Mouse (Mus musculus) hindbrain, embryonic 11.5 days (tissue): ENCODE data around the gene Nrip1. TPM values are rescaled to one million over a fixed set of nuclear protein-coding genes. Genes with fewer than 3 reads are reported as not detected.

Source experiments
- ATAC-seq: fragments of 200-750 bp; cut with Nextera tagmentation; 2 replicates; pipeline ENCODE4 v1.8.0; 2017; ENCODE audit warnings: mild to moderate bottlenecking, moderate TSS enrichment, moderate library complexity; ENCODE audit not compliant: low FRiP score
- DNase-seq: peaks from one replicate; pipeline ENCODE4 v3.0.0-alpha.2; 2015; ENCODE audit warnings: low spot score
- H3K27ac ChIP-seq: fragments of 300-500 bp; sonication (generic); 2 replicates; pipeline ENCODE4 v1.5.1; 2014; ENCODE audit warnings: mild to moderate bottlenecking, low read depth, low read length
- H3K27me3 ChIP-seq: fragments of 300-500 bp; sonication (generic); 2 replicates; pipeline ENCODE4 v1.6.1; 2014; ENCODE audit warnings: mild to moderate bottlenecking, low read length, moderate library complexity, mixed read lengths; ENCODE audit not compliant: control insufficient read depth, insufficient read depth
- H3K36me3 ChIP-seq: fragments of 300-500 bp; sonication (generic); 2 replicates; pipeline ENCODE4 v1.6.1; 2014; ENCODE audit warnings: mild to moderate bottlenecking, low read length, moderate library complexity, mixed read lengths; ENCODE audit not compliant: control insufficient read depth, insufficient read depth
- H3K4me1 ChIP-seq: fragments of 300-500 bp; sonication (generic); replicated peaks from 2 replicates; pipeline ENCODE4 v1.6.1; 2014; ENCODE audit warnings: low read length, mixed read lengths; ENCODE audit not compliant: control insufficient read depth, insufficient read depth
- H3K4me2 ChIP-seq: fragments of 300-500 bp; sonication (generic); replicated peaks from 2 replicates; pipeline ENCODE4 v1.6.1; 2014; ENCODE audit warnings: mild to moderate bottlenecking, low read depth, low read length
- H3K4me3 ChIP-seq: fragments of 300-500 bp; sonication (generic); 2 replicates; pipeline ENCODE4 v1.5.1; 2014; ENCODE audit warnings: low read depth, low read length
- H3K9ac ChIP-seq: fragments of 300-500 bp; sonication (generic); 2 replicates; pipeline ENCODE4 v1.6.1; 2014; ENCODE audit warnings: low read depth, low read length
- H3K9me3 ChIP-seq: fragments of 300-500 bp; sonication (generic); 2 replicates; pipeline ENCODE4 v1.6.1; 2016; ENCODE audit warnings: low read length; ENCODE audit not compliant: control insufficient read depth
- WGBS: fragments of 180-500 bp; shearing (Covaris S2); extraction: QIAGEN DNeasy Blood & Tissue Kit; methylation state at CpG from one replicate; pipeline ENCODE4 v1.1.7; 2014; 5-methylcytosine and 5-hydroxymethylcytosine counted together
- polyA plus RNA-seq: library from polyadenylated mRNA; unstranded; fragments of >200 nt; fragmentation: Nextera tagmentation; extraction: Ambion mirVana; gene quantifications from 2 replicates; pipeline ENCODE4 v1.2.1, GENCODE M21; 2014

Gene Nrip1
- polyA plus RNA-seq, 1 experiment from 2014 or later, result 35.5 TPM

DNA sequence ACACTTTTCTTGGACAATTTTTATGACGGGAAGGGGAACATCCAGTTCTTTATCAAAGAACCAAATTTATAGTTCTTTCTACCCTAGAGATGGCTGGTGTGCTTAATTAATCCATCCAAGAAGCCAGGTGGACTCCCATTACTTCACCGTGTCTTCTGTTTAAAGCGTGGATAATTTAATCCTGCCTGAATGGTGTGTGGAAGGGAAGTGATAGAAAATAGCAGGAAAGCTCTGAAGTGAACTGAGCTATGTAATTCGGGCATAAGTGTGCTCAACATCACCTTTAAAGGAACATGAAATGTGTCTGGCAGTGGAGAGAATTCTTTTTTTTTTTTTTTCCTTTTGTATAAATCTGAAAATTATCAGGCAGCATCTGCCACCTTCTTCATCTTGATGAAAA, 12.4 kb upstream of the Nrip1 start:
- ATAC-seq (no peak), DNase-seq (no peak)
- Histone ChIP-seq H3K9me3 (no peaks in the 10 kb centered on the region), H3K4me3 (no peak overlapping the region), H3K27ac (no peak overlapping the region), H3K9ac (no peak overlapping the region), H3K27me3 (no peaks in the 10 kb centered on the region), H3K4me2 (no peak overlapping the region), H3K36me3 (no peaks in the 10 kb centered on the region), H3K4me1 (no peaks in the 10 kb centered on the region)
- 81% methylated on average over 4 of the region's 4 CpGs for WGBS

- ATAC-seq, result no peak
- Histone ChIP-seq H3K9ac (no peak overlapping the region), H3K36me3 (no peaks in the 10 kb centered on the region), H3K27ac (no peak overlapping the region), H3K4me3 (no peak overlapping the region), H3K27me3 (no peaks in the 10 kb centered on the region), H3K4me1 (no peaks in the 10 kb centered on the region), H3K4me2 (no peak overlapping the region), H3K9me3 (no peaks in the 10 kb centered on the region)
- DNase-seq, result no peak
- 93% methylated on average over 3 of the region's 3 CpGs for WGBS
Observed at GRCm38 (mm10) chr16:76377211-76377610, 3.6 kb upstream of the Nrip1 start.

DNA sequence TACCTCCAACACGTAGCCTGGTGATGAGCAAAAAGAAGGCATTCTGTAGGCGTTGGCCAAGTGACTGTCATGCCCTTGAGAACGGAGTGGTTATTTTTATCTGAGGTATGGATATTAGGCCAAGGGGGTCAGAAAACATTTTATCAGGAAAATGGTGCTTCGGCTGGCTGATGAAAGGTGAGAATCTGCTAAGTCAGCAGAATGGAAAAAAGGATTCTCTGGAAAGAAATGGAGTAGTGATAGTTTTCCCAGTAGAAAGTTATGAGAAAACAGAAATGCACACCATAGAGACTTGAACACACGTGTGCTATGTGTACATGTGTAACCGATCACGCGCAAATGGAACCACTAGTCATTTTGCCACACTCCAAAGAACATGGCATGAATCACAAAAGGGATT, 3.0 kb upstream of the Nrip1 start:
- Histone ChIP-seq H3K9me3 (no peaks in the 10 kb centered on the region), H3K4me1 (no peaks in the 10 kb centered on the region), H3K36me3 (no peaks in the 10 kb centered on the region), H3K27ac (no peak overlapping the region), H3K4me2 (no peak overlapping the region), H3K27me3 (no peaks in the 10 kb centered on the region), H3K9ac (no peak overlapping the region), H3K4me3 (no peak overlapping the region)
- no peak for DNase-seq
- no peak for ATAC-seq
- 93% methylated on average over 8 of the region's 8 CpGs for WGBS

- peak overlapping the region; percentile 97 for H3K27ac ChIP-seq
- H3K4me1 ChIP-seq, result no peaks in the 10 kb centered on the region
- ATAC-seq (peak; percentile 94), DNase-seq (peak; percentile 89)
- H3K36me3 ChIP-seq, result no peaks in the 10 kb centered on the region
- no peaks in the 10 kb centered on the region for H3K27me3 ChIP-seq
- H3K9me3 ChIP-seq, result no peaks in the 10 kb centered on the region
- H3K4me3 ChIP-seq, result peak overlapping the region; percentile 84
- WGBS, result under 1% methylated on average over 42 of the region's 70 CpGs
- H3K4me2 ChIP-seq, result peak overlapping the region; percentile 40
- H3K9ac ChIP-seq, result peak overlapping the region; percentile 96
Observed at GRCm38 (mm10) chr16:76372941-76373561, 576 bp downstream of the Nrip1 start.

DNA sequence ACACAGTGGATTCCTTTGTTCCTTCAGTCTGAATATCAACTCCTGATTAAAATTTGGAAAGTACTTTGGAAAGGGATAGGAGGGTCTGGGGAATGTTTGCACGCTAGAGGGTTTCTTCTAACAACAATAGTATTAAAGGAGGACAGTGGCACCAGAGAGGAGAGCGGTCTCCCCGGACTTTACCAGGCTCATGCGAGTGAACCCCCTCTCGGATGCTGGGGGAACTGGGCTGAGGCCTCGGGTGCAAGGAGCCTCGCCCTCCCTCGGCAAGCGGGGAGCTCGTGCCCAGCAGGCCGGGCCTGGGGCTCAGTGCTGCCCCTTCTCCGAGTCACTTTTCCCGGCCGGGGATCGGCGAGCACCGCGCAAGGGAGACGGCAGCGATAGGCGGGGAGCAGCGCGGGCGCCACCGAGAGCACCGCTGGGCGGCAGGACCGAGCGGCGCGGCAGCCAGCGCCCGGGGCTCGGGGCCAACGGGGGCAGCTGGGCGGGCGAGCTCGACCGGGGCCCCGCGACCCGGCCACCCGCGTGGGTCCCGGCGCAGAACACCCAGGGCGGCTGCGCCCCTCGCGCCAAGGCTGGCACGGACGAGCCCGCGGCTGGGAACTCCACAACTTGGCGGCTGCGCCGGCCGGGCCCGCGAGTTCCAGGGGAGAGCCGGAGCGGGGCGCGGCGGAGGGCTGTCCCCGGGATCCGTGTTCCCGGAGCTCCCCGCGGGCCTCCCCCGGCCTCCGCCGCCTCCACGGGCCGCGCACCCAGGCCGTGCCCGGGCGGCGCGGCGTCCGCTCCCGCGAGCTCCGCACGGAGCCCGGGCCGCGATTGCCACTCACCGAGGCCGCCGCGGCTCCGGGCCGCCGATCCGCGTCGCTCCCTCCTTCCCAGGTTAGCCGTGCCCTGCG, 1.3 kb downstream of the Nrip1 start:
- no peaks in the 10 kb centered on the region for H3K27me3 ChIP-seq

DNA sequence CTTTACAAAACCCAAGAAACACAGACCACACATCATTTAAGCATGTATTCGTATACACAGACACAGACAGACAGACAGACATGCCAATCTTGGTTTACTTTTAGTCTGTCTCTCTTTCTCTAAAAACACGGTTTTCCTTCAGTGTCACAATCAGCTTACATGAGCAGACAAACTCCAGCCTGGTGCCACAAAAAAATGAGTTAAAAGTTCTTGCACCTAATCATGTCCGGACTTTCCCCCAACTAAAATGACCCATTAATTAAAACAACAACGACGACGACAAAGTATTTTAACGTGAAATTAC, 2.1 kb downstream of the Nrip1 start:
- H3K27ac ChIP-seq, result no peak overlapping the region
- no peaks in the 10 kb centered on the region for H3K27me3 ChIP-seq
- H3K9me3 ChIP-seq, result no peaks in the 10 kb centered on the region
- H3K9ac ChIP-seq, result peak overlapping the region; percentile 96; the same call in 1 of the 2 replicates
- ATAC-seq (no peak), DNase-seq (no peak)
- peak overlapping the region; percentile 84 for H3K4me3 ChIP-seq
- no peaks in the 10 kb centered on the region for H3K36me3 ChIP-seq
- 4% methylated on average over 7 of the region's 7 CpGs for WGBS
- peak overlapping the region; percentile 40 for H3K4me2 ChIP-seq
- no peaks in the 10 kb centered on the region for H3K4me1 ChIP-seq

More for the DNA sequence above, 1.3 kb downstream of the Nrip1 start:
- Histone ChIP-seq H3K4me2 (peak overlapping the region; percentile 40), H3K4me3 (peak overlapping the region; percentile 84), H3K9me3 (no peaks in the 10 kb centered on the region), H3K4me1 (no peaks in the 10 kb centered on the region), H3K36me3 (no peaks in the 10 kb centered on the region), H3K9ac (peak overlapping the region; percentile 96), H3K27ac (peak overlapping the region; percentile 97)
- ATAC-seq (peak; percentile 63), DNase-seq (peak; percentile 75)
- 2% methylated on average over 38 of the region's 102 CpGs for WGBS

DNA sequence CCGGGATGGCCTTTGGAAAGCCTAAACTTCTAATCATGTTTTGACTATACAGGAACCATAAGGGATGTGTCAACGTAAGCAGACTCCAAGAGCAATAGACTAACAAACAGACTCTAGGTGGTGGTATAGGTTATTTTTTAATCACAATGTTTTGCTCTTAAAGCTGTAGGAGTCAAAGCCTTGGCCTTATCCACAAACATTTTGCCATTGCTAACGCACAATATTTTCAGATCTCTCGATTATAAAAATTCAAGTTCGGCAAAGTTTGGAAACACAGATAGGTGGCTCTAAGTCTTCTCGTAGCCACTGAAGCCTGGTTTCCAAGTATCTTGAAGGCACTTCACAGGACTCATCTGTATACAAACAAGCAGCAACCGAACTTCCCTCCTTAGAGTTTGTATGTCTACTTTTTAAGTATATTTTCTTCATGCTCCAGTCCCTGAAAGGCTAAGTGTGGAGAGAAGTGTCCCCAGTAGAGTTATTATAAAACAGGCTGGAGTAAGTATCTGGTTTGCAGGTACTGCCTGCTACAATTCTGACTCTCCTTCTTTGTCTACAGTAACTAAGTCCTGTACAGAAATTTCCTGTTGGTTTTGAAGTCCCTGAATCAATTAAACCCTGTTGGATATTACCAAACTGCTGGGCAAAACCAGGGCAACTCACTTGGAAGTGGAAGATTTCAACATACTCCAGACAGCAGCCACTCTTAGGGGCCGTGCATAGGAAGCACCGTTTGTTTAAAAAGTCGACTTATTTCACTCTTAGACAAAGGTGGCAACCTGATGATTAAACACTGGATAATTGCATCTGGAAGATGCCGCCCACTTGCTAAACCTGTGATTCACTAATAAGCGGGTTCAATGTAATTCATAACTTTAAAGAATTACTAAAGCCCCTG, 2.7 kb downstream of the Nrip1 start:
- peak overlapping the region; percentile 84 for H3K4me3 ChIP-seq
- H3K9me3 ChIP-seq, result no peaks in the 10 kb centered on the region
- no peaks in the 10 kb centered on the region for H3K36me3 ChIP-seq
- no peak for DNase-seq
- no peak for ATAC-seq
- 35% methylated on average over 12 of the region's 12 CpGs for WGBS
- H3K27me3 ChIP-seq, result no peaks in the 10 kb centered on the region
- 0 out of 2 replicates have a peak overlapping the region, but pooled peaks have one; percentile 1 for H3K9ac ChIP-seq
- H3K4me1 ChIP-seq, result no peaks in the 10 kb centered on the region
- H3K27ac ChIP-seq, result no peak overlapping the region
- H3K4me2 ChIP-seq, result peak overlapping the region; percentile 40

DNA sequence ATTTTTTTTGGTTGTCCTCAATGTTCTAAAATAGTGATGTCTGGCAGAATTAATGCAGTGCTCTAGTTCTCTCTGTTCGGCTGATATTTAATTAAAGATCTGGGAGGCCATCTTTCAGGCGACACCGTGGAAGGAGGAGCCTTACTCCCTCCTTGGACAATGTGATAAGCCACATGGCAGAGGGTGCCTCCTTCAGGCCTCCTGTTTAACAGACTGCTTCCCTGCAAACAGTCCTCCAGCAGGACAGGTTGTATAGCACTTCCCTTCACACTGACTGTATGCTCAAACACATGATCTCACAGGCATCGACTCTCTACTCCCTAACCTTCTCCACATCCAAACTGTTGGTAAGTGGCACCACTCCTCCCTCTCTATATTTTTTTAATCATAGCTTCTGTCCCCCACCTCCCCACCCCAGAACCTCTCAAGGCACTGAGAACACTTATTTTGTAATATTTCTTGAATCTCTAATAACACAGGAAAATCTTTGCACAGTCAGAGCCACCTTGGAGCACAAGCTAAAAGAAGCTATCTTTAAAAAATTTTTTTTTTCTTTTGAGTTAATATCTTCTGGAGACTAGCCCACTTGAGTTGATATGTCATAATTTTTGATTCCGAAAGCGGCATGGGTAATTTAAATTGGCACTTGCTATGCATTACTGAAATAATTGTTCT, 3.4 kb downstream of the Nrip1 start:
- H3K4me2 ChIP-seq, result peak overlapping the region; percentile 40; the same call in 1 of the 2 replicates
- no peaks in the 10 kb centered on the region for H3K4me1 ChIP-seq
- no peaks in the 10 kb centered on the region for H3K36me3 ChIP-seq
- DNase-seq (peak; percentile 37), ATAC-seq (no peak)
- no peak overlapping the region for H3K9ac ChIP-seq
- WGBS, result 33% methylated on average over 6 of the region's 6 CpGs
- H3K27ac ChIP-seq, result no peak overlapping the region
- no peaks in the 10 kb centered on the region for H3K9me3 ChIP-seq
- H3K27me3 ChIP-seq, result no peaks in the 10 kb centered on the region
- H3K4me3 ChIP-seq, result no peak overlapping the region
